Mouse (Mus musculus) E14TG2a.4 (cell line): ENCODE measurements around the gene Gpc6.

ENCODE experiments used
- H3K27me3 ChIP-seq: 2 replicates; pipeline ENCODE4 v1.6.1; 2014; ENCODE audit warnings: low read length, control low read depth; ENCODE audit not compliant: insufficient read depth
- H3K36me3 ChIP-seq: 2 replicates; pipeline ENCODE4 v1.6.1; 2014; ENCODE audit warnings: low read length, control low read depth; ENCODE audit not compliant: insufficient read depth
- H3K4me1 ChIP-seq: replicated peaks from 2 replicates; pipeline ENCODE4 v1.6.1; 2014; ENCODE audit warnings: low read depth, low read length, control low read depth
- H3K4me3 ChIP-seq: replicated peaks from 2 replicates; pipeline ENCODE4 v1.5.1; 2014; ENCODE audit warnings: mild to moderate bottlenecking, low read length
- H3K9me3 ChIP-seq: 2 replicates; pipeline ENCODE4 v1.6.1; 2014; ENCODE audit warnings: low read length, control low read depth
- CTCF ChIP-seq: conservative IDR thresholded peaks from 2 replicates; pipeline ENCODE4 v1.5.1; 2014; ENCODE audit warnings: low read length
- NANOG ChIP-seq: IDR thresholded peaks from 2 replicates; pipeline ENCODE4 v1.6.1; 2014; ENCODE audit warnings: borderline replicate concordance, low read length, mixed read lengths
- POU5F1 ChIP-seq: IDR thresholded peaks from 2 replicates; pipeline ENCODE4 v1.6.1; 2014; ENCODE audit warnings: low read length, borderline replicate concordance

Gene Gpc6

DNA sequence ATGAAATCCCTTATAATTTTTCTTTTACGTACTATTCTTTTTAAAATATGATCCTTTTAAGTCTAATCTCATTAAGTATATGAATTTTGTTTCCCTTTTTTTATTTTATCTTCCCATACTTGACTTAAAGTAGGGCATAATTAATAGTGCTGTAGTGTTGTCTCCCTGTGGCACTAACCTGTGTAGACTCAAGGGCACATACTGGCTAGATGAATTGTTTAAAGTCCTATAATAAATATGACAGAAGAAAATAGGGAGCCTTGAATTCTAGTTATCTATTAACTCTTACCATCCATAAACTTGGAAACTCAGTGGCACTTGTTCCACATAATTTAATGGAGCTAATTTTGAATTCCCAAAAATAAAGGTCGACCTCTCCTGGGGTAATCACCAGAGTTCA, 268.2 kb downstream of the Gpc6 start:
- Histone ChIP-seq H3K9me3 (no peaks in the 10 kb centered on the region), H3K4me3 (no peak overlapping the region), H3K4me1 (no peaks in the 10 kb centered on the region), H3K36me3 (no peaks in the 10 kb centered on the region), H3K27me3 (no peaks in the 10 kb centered on the region)
- no peak for TF ChIP-seq NANOG
- no peak for TF ChIP-seq POU5F1
- TF ChIP-seq CTCF: no peak

DNA sequence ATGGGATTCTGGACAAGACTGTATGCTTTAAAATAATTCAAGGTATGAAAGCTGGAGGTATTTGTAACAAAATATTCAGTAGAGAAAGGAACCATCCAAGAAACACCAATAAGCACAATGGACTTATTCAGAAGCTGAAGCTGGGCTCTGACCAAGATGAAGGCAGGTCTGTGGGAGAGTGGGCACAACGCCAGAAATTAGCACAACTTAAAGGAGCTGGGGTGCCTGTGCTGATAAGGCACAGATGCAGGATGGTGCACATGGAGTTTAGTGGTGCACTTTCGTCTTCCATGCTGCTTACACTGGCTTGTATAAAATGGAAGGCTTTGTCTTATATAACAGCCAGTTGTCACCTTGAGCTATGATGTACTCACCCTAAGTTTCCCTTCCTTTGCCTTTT, 276.9 kb downstream of the Gpc6 start:
- H3K4me3 ChIP-seq: no peak overlapping the region
- H3K27me3 ChIP-seq: no peaks in the 10 kb centered on the region
- TF ChIP-seq CTCF (no peak), POU5F1 (no peak), NANOG (no peak)
- no peaks in the 10 kb centered on the region for H3K36me3 ChIP-seq
- H3K9me3 ChIP-seq: no peaks in the 10 kb centered on the region
- H3K4me1 ChIP-seq: no peaks in the 10 kb centered on the region

DNA sequence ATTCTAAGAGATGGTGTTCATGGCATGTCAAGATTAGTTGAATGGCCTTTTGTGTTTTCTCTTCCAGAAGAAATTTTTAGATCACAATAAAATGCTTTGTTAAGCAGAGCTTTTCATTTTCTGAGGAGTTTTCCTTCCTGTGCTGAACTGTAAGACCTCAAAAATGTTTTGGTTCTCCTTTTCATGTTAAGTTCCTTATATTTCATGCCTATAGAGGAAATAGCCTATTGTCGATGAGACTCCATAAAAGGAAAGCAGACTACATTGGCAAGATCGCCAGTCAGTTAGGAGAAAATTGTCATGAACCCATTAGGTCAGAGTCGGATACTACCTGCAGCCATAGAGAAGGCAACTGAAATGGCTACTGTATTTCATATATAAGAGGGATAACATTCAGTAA, 278.8 kb downstream of the Gpc6 start:
- no peak overlapping the region for H3K4me3 ChIP-seq
- no peaks in the 10 kb centered on the region for H3K27me3 ChIP-seq
- TF ChIP-seq CTCF (no peak), NANOG (no peak), POU5F1 (no peak)
- H3K9me3 ChIP-seq: no peaks in the 10 kb centered on the region
- H3K36me3 ChIP-seq: no peaks in the 10 kb centered on the region
- H3K4me1 ChIP-seq: no peaks in the 10 kb centered on the region

DNA sequence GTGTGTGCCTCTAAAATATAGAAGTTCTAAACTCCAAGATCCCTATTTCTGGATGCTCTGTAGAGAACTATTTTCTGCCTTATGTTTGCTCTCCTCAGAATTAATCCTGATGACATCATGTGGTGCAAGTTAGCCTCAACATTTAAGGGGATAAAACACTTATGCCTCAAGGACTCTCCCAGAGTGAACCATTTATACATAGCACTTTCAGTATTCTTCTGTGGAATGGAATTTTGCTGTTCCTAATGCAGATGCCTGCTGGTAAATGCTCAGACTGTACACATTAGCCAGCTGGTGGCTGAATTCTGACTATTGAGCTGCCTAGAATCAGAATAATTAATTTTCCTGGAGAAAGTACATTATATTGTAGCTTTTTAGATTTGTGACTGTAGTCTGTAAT, 289.3 kb downstream of the Gpc6 start:
- no peak overlapping the region for H3K4me3 ChIP-seq
- no peak for TF ChIP-seq NANOG
- TF ChIP-seq CTCF: no peak
- no peak for TF ChIP-seq POU5F1
- H3K27me3 ChIP-seq: no peaks in the 10 kb centered on the region
- H3K36me3 ChIP-seq: no peaks in the 10 kb centered on the region
- no peaks in the 10 kb centered on the region for H3K9me3 ChIP-seq
- no peaks in the 10 kb centered on the region for H3K4me1 ChIP-seq

DNA sequence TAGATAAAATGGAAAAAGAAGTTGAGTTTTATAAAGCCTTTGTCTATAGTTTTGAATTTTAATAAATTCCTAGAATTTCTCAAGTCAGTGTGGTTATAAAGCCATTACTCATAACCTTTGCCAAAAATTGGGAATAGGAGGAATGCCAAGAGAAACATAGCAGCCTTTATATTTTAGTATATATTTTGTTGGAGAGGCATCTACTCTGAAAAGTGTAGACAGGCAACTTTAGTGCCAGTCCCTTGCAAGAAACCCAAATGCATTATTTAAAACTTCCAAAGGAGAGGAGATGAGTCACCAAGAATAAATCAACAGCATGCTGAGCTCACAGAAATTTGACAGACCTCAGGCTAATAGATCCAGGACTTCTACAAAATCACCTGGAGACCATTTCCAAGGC, 301.8 kb downstream of the Gpc6 start:
- TF ChIP-seq CTCF: no peak
- TF ChIP-seq NANOG: no peak
- TF ChIP-seq POU5F1: no peak
- H3K9me3 ChIP-seq: no peaks in the 10 kb centered on the region
- no peaks in the 10 kb centered on the region for H3K36me3 ChIP-seq
- H3K4me1 ChIP-seq: peaks cover 14% of the 10 kb centered on the region
- no peak overlapping the region for H3K4me3 ChIP-seq
- H3K27me3 ChIP-seq: no peaks in the 10 kb centered on the region

DNA sequence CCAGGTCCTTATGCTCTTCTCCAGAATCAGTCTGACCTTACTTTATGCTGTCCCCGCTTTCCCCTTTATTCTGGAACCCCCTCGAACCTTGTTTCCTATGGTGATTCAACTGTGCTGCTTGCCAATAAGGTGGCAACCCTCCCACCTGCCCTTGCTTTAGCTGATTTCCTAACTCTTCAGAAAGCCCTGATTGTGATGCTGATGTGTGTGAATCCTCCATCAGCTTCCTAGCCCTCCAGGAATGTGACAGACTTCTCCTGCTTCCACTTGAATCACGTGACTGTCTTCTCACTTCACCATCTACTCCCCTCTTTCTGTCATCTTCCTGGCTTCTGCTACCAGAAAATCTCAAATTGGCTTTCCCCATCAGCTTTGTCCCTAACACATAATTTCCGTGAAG, 305.4 kb downstream of the Gpc6 start:
- Histone ChIP-seq H3K36me3 (no peaks in the 10 kb centered on the region), H3K9me3 (no peaks in the 10 kb centered on the region), H3K27me3 (no peaks in the 10 kb centered on the region), H3K4me1 (peaks cover 14% of the 10 kb centered on the region), H3K4me3 (0 out of 2 replicates have a peak overlapping the region, but pooled peaks have one; percentile 20)
- TF ChIP-seq POU5F1 (peak; percentile 39; the same call in 1 of the 2 replicates), NANOG (peak; percentile 43; the same call in 1 of the 2 replicates), CTCF (no peak)

DNA sequence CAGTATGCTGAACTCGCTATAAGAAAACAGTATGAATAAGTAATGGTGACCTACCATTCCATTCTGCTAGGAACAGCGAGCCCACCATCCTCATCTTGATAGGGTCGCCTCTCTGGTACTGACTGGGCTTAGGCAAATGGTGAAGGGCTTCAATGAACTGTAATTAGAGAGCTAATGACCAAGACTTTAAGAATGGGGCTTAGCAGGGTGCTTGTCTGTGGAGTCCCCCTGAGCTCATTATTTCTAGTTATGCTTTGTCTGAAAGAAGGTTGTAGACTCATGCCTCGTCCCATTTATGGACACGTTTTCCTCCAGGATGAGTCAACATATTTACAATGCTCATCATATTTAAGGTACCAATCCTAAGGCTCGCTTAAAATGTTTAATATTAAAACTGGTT, 313.1 kb downstream of the Gpc6 start:
- TF ChIP-seq CTCF: no peak
- TF ChIP-seq NANOG: no peak
- no peak for TF ChIP-seq POU5F1
- no peaks in the 10 kb centered on the region for H3K36me3 ChIP-seq
- H3K4me1 ChIP-seq: no peaks in the 10 kb centered on the region
- no peaks in the 10 kb centered on the region for H3K27me3 ChIP-seq
- H3K9me3 ChIP-seq: no peaks in the 10 kb centered on the region
- no peak overlapping the region for H3K4me3 ChIP-seq

DNA sequence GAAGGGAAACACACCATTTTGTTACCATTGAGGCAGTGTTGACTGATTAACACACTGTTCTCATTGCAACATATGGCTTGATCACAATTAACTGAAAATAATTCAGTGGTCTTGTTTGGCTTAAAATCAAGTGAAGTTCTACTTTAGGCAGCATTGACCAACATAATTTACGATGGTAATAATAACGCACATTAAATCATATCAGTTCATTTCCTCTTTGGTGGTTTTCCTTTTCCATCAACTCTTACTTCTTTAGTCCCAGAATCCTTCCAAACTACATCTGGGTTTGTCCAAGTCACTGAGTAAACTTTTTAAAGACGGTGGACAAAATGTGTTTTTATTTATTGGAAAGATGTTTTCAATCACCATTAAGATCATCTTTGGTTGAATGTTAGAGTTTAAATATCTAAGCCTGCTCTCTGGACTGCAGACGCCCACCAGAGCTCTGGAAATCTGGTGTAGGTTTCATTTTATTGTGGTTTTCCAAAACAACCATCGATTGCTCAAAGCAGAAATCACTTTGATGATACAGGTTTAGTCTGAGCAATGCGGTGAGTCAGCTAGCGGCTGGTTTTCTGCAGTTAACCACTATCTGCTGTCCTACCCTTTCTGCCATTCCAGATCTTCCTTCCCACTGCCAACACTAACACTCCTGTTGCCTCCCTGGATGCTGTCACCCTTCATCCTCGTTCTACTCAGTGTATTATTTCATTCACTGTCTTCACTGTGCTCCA, 314.7 kb downstream of the Gpc6 start:
- TF ChIP-seq NANOG (no peak), CTCF (no peak), POU5F1 (no peak)
- Histone ChIP-seq H3K9me3 (peaks cover 6% of the 10 kb centered on the region; the same call in 1 of the 2 replicates), H3K4me3 (no peak overlapping the region), H3K36me3 (no peaks in the 10 kb centered on the region), H3K4me1 (no peaks in the 10 kb centered on the region), H3K27me3 (no peaks in the 10 kb centered on the region)

DNA sequence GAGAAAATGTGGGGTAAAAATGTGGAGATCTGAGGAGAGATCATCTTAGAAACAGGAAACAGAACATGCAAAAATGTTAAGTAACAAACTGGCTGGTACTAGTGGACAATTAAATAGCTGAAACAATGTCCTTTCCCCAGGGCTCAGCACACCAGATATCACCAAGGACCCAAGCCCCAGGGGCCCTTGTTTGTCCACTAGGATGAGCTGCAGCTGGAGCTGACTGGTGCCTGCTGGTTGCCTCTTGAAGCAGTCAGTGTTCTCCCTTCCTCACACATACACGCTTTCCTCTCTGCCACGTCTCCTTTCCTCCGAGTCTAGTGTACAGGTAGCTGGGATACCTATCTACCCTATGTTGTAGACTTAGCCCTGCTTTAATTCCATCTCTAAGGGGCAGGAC, 320.5 kb downstream of the Gpc6 start:
- H3K27me3 ChIP-seq: no peaks in the 10 kb centered on the region
- TF ChIP-seq POU5F1 (no peak), NANOG (no peak), CTCF (no peak)
- H3K9me3 ChIP-seq: peaks cover 8% of the 10 kb centered on the region; the same call in 1 of the 2 replicates
- H3K4me3 ChIP-seq: no peak overlapping the region
- no peaks in the 10 kb centered on the region for H3K4me1 ChIP-seq
- no peaks in the 10 kb centered on the region for H3K36me3 ChIP-seq
